Mouse (Mus musculus) midbrain, embryonic 14.5 days (tissue): Measurements from ENCODE around the gene Usp4. TPM values are rescaled to one million over a fixed set of nuclear protein-coding genes. Genes with fewer than 3 reads are reported as not detected.

ENCODE experiments used
- ATAC-seq: fragments of 200-750 bp; cut with Nextera tagmentation; 2 replicates; pipeline ENCODE4 v1.8.0; 2017; ENCODE audit warnings: moderate number of reproducible peaks, moderate library complexity; ENCODE audit not compliant: low FRiP score, low TSS enrichment
- DNase-seq: peaks from one replicate; pipeline ENCODE4 v3.0.0-alpha.2; 2015
- H3K27ac ChIP-seq: fragments of 300-500 bp; sonication (generic); replicated peaks from 2 replicates; pipeline ENCODE4 v1.5.1; 2014; ENCODE audit warnings: mild to moderate bottlenecking, low read depth, low read length, moderate library complexity
- H3K27me3 ChIP-seq: fragments of 300-500 bp; sonication (generic); 2 replicates; pipeline ENCODE4 v1.6.1; 2014; ENCODE audit warnings: low read length, control low read depth, mixed read lengths; ENCODE audit not compliant: control insufficient read depth, insufficient read depth
- H3K36me3 ChIP-seq: fragments of 300-500 bp; sonication (generic); 2 replicates; pipeline ENCODE4 v1.6.1; 2014; ENCODE audit warnings: low read length, control low read depth; ENCODE audit not compliant: control insufficient read depth, insufficient read depth
- H3K4me1 ChIP-seq: fragments of 300-500 bp; sonication (generic); 2 replicates; pipeline ENCODE4 v1.6.1; 2014; ENCODE audit warnings: mild to moderate bottlenecking, antibody characterized with exemption, low read length, control low read depth; ENCODE audit not compliant: control insufficient read depth, insufficient read depth
- H3K4me2 ChIP-seq: fragments of 300-500 bp; sonication (generic); 2 replicates; pipeline ENCODE4 v1.6.1; 2014; ENCODE audit warnings: mild to moderate bottlenecking, low read length, moderate library complexity
- H3K4me3 ChIP-seq: fragments of 300-500 bp; sonication (generic); replicated peaks from 2 replicates; pipeline ENCODE4 v1.5.1; 2014; ENCODE audit warnings: low read depth, low read length
- H3K9ac ChIP-seq: fragments of 300-500 bp; sonication (generic); replicated peaks from 2 replicates; pipeline ENCODE4 v1.6.1; 2014; ENCODE audit warnings: mild to moderate bottlenecking, low read length, moderate library complexity
- H3K9me3 ChIP-seq: fragments of 300-500 bp; sonication (generic); 2 replicates; pipeline ENCODE4 v1.6.1; 2016; ENCODE audit warnings: low read length, control low read depth, mixed read lengths; ENCODE audit not compliant: control insufficient read depth
- WGBS: fragments of 180-500 bp; shearing (Covaris S2); extraction: QIAGEN DNeasy Blood & Tissue Kit; methylation state at CpG from one replicate; pipeline ENCODE4 v1.1.7; 2014; 5-methylcytosine and 5-hydroxymethylcytosine counted together
- polyA plus RNA-seq: library from polyadenylated mRNA; unstranded; fragments of >200 nt; fragmentation: Nextera tagmentation; extraction: Ambion mirVana; gene quantifications from 2 replicates; pipeline ENCODE4 v1.2.1, GENCODE M21; 2014

Usp4 gene
- polyA plus RNA-seq, 1 experiment from 2014 or later, result 144 TPM

DNA sequence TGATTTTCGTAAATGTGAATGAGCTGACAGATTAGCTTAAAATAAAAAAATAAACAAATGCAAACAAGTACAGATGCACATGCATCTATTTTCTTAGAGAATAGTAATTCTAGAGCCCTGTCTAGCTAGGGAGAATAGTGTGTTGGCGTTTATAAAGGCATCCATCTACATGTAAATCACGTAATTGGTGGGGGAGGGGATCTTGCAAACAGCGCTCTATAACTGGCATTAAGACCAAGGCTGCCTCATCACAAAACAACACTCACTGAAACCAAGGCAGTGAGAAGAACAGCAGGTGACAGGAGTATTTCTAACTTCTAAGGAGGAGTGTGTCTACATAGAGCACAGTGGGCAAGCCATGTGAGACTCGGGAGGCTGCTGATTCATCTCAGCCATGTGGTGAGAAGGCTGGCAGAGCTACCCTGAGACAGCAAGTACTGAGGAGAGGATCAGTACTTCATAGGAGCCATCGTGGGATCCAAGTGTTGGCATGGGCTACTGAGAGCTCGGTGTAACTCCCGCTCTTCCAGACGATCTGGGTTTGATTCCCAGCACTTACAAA is 63.8 kb downstream of the Usp4 start:
- Histone ChIP-seq H3K27me3 (no peaks in the 10 kb centered on the region), H3K4me1 (no peaks in the 10 kb centered on the region), H3K27ac (no peak overlapping the region), H3K36me3 (no peaks in the 10 kb centered on the region), H3K4me3 (no peak overlapping the region), H3K4me2 (no peak overlapping the region), H3K9me3 (no peaks in the 10 kb centered on the region), H3K9ac (no peak overlapping the region)
- no peak for ATAC-seq
- WGBS, result 83% methylated on average over 9 of the region's 9 CpGs
- DNase-seq, result peak; percentile 24

DNA sequence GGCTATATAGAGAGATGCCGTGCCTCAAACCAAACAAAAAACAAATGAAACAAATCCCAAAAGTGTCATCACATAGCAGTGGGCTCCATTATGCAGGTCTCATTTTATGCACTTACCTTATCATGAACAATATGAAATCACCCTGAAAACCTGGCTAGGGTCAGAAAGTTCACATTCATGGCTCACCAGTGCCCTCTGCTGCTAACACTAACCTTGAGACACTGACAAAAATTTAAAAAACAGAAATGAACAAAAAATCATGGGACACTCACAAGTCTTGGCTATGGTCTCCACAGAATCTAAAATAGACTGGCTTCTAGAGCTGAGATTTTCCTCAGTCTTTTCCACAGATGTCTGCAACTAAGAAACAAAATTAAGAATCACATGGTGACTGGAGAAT is 64.6 kb downstream of the Usp4 start:
- Histone ChIP-seq H3K9ac (no peak overlapping the region), H3K27me3 (no peaks in the 10 kb centered on the region), H3K36me3 (no peaks in the 10 kb centered on the region), H3K4me2 (no peak overlapping the region), H3K9me3 (no peaks in the 10 kb centered on the region), H3K4me1 (no peaks in the 10 kb centered on the region), H3K27ac (no peak overlapping the region), H3K4me3 (no peak overlapping the region)
- no peak for ATAC-seq
- peak; percentile 38 for DNase-seq
- 88% methylated on average over 1 of the region's 1 CpGs for WGBS

DNA sequence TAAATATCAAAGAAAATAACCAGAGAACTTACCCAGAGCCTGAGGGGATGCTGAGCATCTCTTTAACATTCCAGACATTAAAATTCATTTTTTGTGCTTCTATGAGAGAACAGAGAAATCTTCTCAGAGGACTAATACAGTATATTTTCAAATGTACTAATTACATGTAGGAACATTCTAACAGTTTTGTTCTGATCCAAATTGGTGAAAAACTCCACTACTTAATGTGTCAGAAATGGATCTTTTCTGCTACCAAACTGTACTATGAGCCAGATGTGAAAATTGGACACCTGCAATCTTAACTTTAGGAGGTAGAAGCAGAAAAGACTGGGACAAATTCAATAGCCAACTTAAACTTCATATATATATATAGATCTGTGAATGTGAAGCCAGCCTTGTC is 80.7 kb downstream of the Usp4 start, which contains the start of gene Ccdc36:
TSS of gene Ccdc36 (minus strand) at position 101 of the 400 bp plus-strand sequence.
- ATAC-seq (no peak), DNase-seq (no peak)
- Histone ChIP-seq H3K9ac (no peak within 1 kb of the TSS), H3K9me3 (no peaks in the 10 kb centered on the region), H3K4me1 (no peaks in the 10 kb centered on the region), H3K27me3 (no peaks in the 10 kb centered on the region), H3K4me2 (no peak within 1 kb of the TSS), H3K27ac (no peak within 1 kb of the TSS), H3K36me3 (no peaks in the 10 kb centered on the region), H3K4me3 (no peak within 1 kb of the TSS)

- no peak overlapping the region for H3K27ac ChIP-seq
- ATAC-seq (peak; percentile 24; the same call in 1 of the 2 replicates), DNase-seq (peak; percentile 72)
- no peaks in the 10 kb centered on the region for H3K36me3 ChIP-seq
- H3K27me3 ChIP-seq, result no peaks in the 10 kb centered on the region
- no peak overlapping the region; the same call in 1 of the 2 replicates for H3K9ac ChIP-seq
- H3K4me2 ChIP-seq, result peak overlapping the region; percentile 46
- H3K4me3 ChIP-seq, result peak overlapping the region; percentile 20; the same call in 1 of the 2 replicates
- H3K9me3 ChIP-seq, result no peaks in the 10 kb centered on the region
- 49% methylated on average over 32 of the region's 32 CpGs for WGBS
- H3K4me1 ChIP-seq, result no peaks in the 10 kb centered on the region
Measured at GRCm38 (mm10) chr9:108431431-108432067, 83.9 kb downstream of the Usp4 start.

- DNase-seq (no peak), ATAC-seq (no peak)
- H3K4me2 ChIP-seq, result no peak within 1 kb of the TSS
- no peak within 1 kb of the TSS for H3K9ac ChIP-seq
- no peaks in the 10 kb centered on the region for H3K9me3 ChIP-seq
- 12% methylated on average over 3 of the region's 3 CpGs for WGBS
- no peak within 1 kb of the TSS for H3K4me3 ChIP-seq
- peak within 1 kb of the TSS; percentile 32; the same call in 1 of the 2 replicates for H3K27ac ChIP-seq
- no peaks in the 10 kb centered on the region for H3K4me1 ChIP-seq
- no peaks in the 10 kb centered on the region for H3K27me3 ChIP-seq
- no peaks in the 10 kb centered on the region for H3K36me3 ChIP-seq
Measured at GRCm38 (mm10) chr9:108436182-108436581, 88.5 kb downstream of the Usp4 start, which contains the start of gene BC048562. TSS of gene BC048562 (plus strand) at chr9:108436482.

DNA sequence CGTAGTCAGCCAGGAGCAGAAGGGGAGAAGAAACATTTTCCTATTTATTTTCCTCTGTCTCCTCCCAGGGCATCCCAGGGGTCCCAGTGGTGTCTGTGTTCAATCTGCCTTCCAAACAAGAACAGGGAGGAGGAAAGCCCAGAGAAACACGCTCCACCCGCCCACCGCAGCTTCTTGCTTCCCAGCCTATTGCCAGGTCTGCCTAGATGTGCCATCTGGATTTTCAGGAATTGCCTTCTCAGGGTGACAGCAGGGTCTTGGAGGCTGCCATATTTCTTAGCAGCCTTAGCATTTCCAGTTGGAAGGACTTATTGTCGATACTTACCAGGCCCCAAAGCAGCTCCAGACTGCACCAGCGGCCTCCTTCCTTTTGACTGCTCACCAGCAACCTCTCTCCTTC is 91.5 kb downstream of the Usp4 start:
- DNase-seq (no peak), ATAC-seq (no peak)
- WGBS, result 68% methylated on average over 6 of the region's 6 CpGs
- Histone ChIP-seq H3K4me1 (no peaks in the 10 kb centered on the region), H3K27me3 (no peaks in the 10 kb centered on the region), H3K9ac (no peak overlapping the region), H3K9me3 (no peaks in the 10 kb centered on the region), H3K27ac (no peak overlapping the region), H3K4me2 (no peak overlapping the region), H3K4me3 (no peak overlapping the region), H3K36me3 (no peaks in the 10 kb centered on the region)

- H3K9ac ChIP-seq, result no peak overlapping the region
- no peak overlapping the region for H3K4me2 ChIP-seq
- no peaks in the 10 kb centered on the region for H3K9me3 ChIP-seq
- no peaks in the 10 kb centered on the region for H3K4me1 ChIP-seq
- no peaks in the 10 kb centered on the region for H3K36me3 ChIP-seq
- DNase-seq, result no peak
- 69% methylated on average over 5 of the region's 5 CpGs for WGBS
- no peak overlapping the region for H3K4me3 ChIP-seq
- no peak overlapping the region; the same call in 1 of the 2 replicates for H3K27ac ChIP-seq
- H3K27me3 ChIP-seq, result no peaks in the 10 kb centered on the region
- ATAC-seq, result no peak
Measured at GRCm38 (mm10) chr9:108440485-108440884, 92.8 kb downstream of the Usp4 start.

DNA sequence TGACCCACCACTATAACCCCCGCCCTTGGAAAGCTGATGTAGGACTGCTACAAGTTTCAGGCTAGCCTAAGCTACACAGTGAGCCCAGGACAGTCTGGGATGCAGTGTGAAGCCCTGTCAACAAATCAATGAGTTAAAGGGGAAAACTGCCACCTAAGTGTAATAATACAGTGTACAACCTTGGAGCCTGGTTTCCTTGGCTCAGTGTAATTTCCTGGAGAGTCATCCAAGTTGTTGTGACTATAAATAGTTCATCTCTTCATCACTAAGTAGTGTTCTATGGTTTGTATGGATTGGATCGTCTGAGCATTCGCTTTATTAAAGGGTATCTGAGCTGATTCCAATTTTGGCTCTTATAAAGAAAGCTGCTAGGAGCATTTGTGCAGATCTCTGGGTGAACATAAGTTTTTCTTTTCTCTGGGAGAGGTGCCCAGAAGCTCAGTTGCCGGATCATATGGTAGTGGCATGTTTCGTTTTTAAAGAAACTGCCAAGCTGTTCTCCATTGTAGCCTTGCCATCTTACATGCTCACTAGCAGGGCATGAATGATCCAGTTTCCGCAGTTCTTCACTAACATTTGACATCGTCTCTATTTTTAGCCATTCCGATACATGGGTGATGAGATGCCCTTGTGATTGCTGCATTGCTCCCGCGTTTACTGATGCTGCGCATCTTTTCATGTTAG is 93.7 kb downstream of the Usp4 start:
- no peak overlapping the region for H3K4me2 ChIP-seq
- DNase-seq (no peak), ATAC-seq (no peak)
- H3K9me3 ChIP-seq, result no peaks in the 10 kb centered on the region
- no peaks in the 10 kb centered on the region for H3K27me3 ChIP-seq
- H3K27ac ChIP-seq, result no peak overlapping the region
- WGBS, result 93% methylated on average over 11 of the region's 11 CpGs
- no peak overlapping the region for H3K9ac ChIP-seq
- H3K4me3 ChIP-seq, result no peak overlapping the region
- H3K4me1 ChIP-seq, result no peaks in the 10 kb centered on the region
- no peaks in the 10 kb centered on the region for H3K36me3 ChIP-seq
